Mouse (Mus musculus) adrenal gland, postnatal 14 days (tissue): ENCODE results near the gene Ssbp1. TPM values are rescaled to one million over a fixed set of nuclear protein-coding genes. Genes with fewer than 3 reads are reported as not detected.

ENCODE experiments used
- DNase-seq: peaks from one replicate; pipeline ENCODE4 v3.0.0; 2021; ENCODE audit warnings: mixed read lengths
- total RNA-seq: library from RNA; stranded (reverse); gene quantifications from 2 replicates; pipeline ENCODE4 v1.2.3, GENCODE M21; 2021

The Ssbp1 gene
- total RNA-seq, 1 experiment from 2014 or later: 59.2 TPM

DNA sequence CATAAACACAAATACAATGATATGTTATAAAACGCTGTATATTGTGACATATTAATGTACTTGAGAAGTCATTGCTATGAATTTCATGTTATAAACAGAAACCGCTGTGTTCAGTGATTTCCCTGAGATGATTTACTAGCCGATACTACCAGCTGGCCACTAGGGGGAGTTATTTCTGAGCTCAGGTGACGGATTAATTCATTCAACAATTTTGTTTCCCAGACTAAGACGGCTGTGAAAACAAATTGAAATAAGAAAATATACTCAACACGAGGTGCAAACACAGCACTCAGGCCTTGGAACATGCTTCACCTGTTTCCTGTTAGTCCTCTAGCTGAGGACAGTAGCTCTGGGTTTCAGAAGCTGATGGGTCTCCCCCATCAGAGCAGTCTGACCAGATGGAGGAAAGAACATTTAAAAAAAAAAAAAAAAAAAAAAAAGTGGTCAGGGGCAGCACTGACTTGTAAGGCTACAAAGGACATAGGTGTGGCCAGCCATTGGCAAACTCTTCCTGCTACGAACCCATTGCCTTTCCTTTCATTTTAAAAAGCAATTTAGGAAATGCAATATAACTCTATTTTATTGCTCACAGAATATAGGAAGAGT lies 16.6 kb upstream of the Ssbp1 start:
- DNase-seq: peak; percentile 27

GRCm38 (mm10) chr6:40465710-40466109 lies 5.4 kb upstream of the Ssbp1 start:
- no peak for DNase-seq

DNA sequence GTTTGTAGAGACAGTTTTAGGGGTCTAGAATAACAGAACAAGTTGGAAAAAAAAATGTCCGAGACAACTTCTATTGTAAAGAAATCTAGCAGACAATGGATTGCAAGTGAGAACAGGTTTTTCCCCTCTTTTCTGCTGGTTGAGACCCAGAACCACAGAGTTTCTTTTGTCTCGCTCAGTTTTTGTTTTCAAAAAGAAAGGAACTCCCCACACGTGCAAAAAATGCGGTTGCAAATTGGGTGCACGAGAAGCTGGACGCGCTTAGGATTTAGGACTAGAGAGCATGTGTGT lies 513 bp downstream of the Ssbp1 start:
- peak; percentile 6 for DNase-seq

- no peak for DNase-seq
These were observed 5.0 kb downstream of the Ssbp1 start for GRCm38 (mm10) chr6:40476132-40476531.

DNA sequence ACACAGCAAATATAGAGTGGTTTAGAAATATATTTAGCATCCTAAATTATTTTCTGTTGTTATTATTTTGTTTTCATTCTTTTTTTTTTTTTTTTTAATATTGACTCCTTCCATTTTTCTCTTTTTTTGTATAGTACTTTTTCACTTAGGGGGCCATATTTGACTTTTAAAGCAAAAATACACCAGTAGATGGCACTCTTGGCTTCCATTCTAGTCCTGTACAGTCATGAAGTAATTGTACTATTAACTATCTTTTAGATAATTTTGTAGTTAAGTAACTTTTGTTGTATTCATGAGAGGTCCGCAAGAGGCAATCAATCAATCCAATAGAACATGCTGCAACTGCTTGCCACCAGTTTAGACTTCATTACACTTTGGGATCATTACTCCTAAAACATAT lies 8.6 kb downstream of the Ssbp1 start:
- DNase-seq: no peak

DNA sequence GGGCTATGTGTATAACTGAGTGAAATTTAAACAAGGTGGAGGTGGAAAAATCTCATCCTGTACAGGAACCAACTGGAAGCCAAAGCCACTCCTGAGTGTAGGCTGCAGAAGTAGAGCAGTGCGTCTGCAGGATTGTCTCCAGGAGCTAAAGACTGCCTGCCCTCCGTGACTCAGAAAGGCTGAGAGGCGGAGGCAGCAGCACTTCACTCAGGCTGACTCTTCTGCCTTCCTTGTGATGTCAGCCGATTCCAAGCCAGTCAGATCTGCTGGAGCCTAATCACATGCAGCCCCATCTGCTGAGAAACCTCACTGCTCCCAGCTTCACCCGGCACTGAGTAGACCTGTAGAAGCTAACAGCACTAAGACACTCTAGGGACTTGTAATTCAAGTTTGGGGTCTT lies 11.2 kb downstream of the Ssbp1 start:
- no peak for DNase-seq

DNA sequence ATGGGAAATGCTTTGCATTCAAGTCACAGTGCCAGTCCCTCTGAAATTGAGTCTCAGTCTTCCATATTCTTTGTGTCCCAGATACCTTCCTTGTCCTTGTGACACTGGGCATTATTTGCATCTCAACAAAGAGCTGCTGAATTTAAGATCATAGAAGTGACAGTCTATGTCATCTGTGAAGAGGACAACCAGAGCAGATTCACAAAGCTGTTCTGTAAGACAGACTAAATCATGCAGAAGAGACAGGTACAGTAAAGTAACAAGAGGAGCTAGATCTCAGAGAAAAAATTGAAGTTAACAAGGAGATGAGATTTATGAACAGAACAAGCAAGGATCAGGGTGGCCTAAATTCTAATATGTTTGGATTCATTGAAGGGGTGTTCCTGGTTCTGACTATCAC lies 19.8 kb downstream of the Ssbp1 start, which contains the start of gene Tas2r137:
Gene Tas2r137, plus strand, starts transcription at position 301 of the 400 bp plus-strand sequence.
- DNase-seq: no peak

DNA sequence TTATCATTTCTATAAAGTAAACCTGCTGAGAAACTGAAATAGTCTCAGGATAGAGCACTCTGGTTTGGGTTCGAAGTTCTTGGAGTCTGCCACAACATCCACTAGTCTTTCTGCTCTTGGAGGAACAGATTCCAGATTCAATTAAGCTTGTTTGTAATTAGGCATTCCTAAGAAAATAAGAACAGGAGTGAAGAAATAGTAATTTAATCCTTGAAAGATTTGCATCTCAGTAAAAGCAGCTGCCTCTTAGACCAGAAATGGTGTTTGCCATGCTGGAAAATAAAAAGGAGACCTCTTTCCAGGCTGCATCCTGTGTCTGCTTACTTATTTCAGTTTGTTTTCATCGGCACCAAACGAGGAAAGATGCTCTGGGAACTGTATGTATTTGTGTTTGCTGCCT lies 22.1 kb downstream of the Ssbp1 start, which contains the start of gene Tas2r108:
Gene Tas2r108, plus strand, starts transcription at position 301 of the 400 bp plus-strand sequence.
- DNase-seq: no peak

DNA sequence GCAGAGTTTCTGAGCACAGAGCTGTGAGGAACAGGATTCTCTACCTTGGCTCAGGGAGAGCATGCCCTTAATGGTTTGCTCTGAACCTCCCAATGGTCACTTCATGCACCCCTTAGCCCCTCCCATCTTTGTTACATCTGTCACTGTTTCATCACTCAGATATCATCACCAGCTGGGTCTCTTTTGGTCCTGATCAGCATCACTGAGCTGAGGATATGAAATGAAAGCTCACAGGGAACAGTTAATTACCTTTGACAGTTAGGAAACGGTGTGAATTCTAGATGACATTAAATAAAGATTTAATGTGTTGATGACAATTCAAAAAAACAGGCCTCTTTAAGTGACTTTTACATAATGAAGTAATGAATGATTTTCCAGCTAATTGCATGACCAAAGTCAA lies 48.3 kb downstream of the Ssbp1 start, which contains the start of gene Prss37:
Gene Prss37, minus strand, starts transcription at position 101 of the 400 bp plus-strand sequence.
- no peak for DNase-seq

Other genes with a start within 250 kb of the Ssbp1 start
- 35.9 and 36.3 TPM in 2 replicates for gene Agk, start 146.2 kb upstream of the Ssbp1 start, total RNA-seq
- gene E330009J07Rik, start 35.2 kb upstream of the Ssbp1 start, total RNA-seq: 14.3 and 17.9 TPM in 2 replicates
- not detected in 2 replicates for gene Wee2, start 32.3 kb upstream of the Ssbp1 start, total RNA-seq
- not detected in 2 replicates for gene Tas2r137, start 19.9 kb downstream of the Ssbp1 start, total RNA-seq
- gene Tas2r108, start 22.2 kb downstream of the Ssbp1 start, total RNA-seq: not detected in 2 replicates
- not detected in 2 replicates for gene Prss37, start 48.2 kb downstream of the Ssbp1 start, total RNA-seq
- not detected in 2 replicates for gene Olfr461, start 83.7 kb downstream of the Ssbp1 start, total RNA-seq
- gene Olfr460, start 98.1 kb downstream of the Ssbp1 start, total RNA-seq: not detected in 2 replicates
- gene Clec5a, start 114.5 kb downstream of the Ssbp1 start, total RNA-seq: 0.41 and 0.45 TPM in 2 replicates
- not detected in 2 replicates for gene Tas2r138, start 142.0 kb downstream of the Ssbp1 start, total RNA-seq
- 0.94 and 10.5 TPM in 2 replicates for gene Mgam, start 157.5 kb downstream of the Ssbp1 start, total RNA-seq